Mouse (Mus musculus) limb, embryonic 10.5 days (tissue): Measurements from ENCODE around the gene Stk39. TPM values are rescaled to one million over a fixed set of nuclear protein-coding genes. Genes with fewer than 3 reads are reported as not detected.

Experiments
- DNase-seq: peaks from one replicate; pipeline ENCODE4 v3.0.0-alpha.2; 2017; ENCODE audit warnings: low spot score
- H3K27ac ChIP-seq: fragments of 300-500 bp; sonication (generic); 2 replicates; pipeline ENCODE4 v1.5.1; 2016; ENCODE audit warnings: mild to moderate bottlenecking
- H3K27me3 ChIP-seq: fragments of 300-500 bp; sonication (generic); 2 replicates; pipeline ENCODE4 v1.6.1; 2016; ENCODE audit warnings: low read depth, mild to moderate bottlenecking; ENCODE audit not compliant: poor library complexity, severe bottlenecking
- H3K36me3 ChIP-seq: fragments of 300-500 bp; sonication (generic); 2 replicates; pipeline ENCODE4 v1.6.1; 2016; ENCODE audit warnings: mild to moderate bottlenecking, moderate library complexity
- H3K4me1 ChIP-seq: fragments of 300-500 bp; sonication (generic); 2 replicates; pipeline ENCODE4 v1.6.1; 2016
- H3K4me3 ChIP-seq: fragments of 300-500 bp; sonication (generic); 2 replicates; pipeline ENCODE4 v1.5.1; 2016; ENCODE audit warnings: mild to moderate bottlenecking, moderate library complexity
- H3K9me3 ChIP-seq: fragments of 300-500 bp; sonication (generic); replicated peaks from 2 replicates; pipeline ENCODE4 v1.6.1; 2016; ENCODE audit warnings: mild to moderate bottlenecking
- WGBS: fragments of 180-500 bp; shearing (Covaris S2); methylation state at CpG from one replicate; pipeline ENCODE4 v1.1.7; 2016; 5-methylcytosine and 5-hydroxymethylcytosine counted together
- polyA plus RNA-seq: library from polyadenylated mRNA; unstranded; fragments of >200 nt; fragmentation: Nextera tagmentation; extraction: Ambion mirVana; gene quantifications from 2 replicates; pipeline ENCODE4 v1.2.1, GENCODE M21; 2016

Gene Stk39
- polyA plus RNA-seq, 1 experiment from 2014 or later, result 22.1 TPM

GRCm38 (mm10) chr2:68443141-68443540 lies 28.9 kb downstream of the Stk39 start:
- Histone ChIP-seq H3K36me3 (peaks cover 22% of the 10 kb centered on the region; the same call in 1 of the 2 replicates), H3K9me3 (no peaks in the 10 kb centered on the region), H3K4me1 (peaks cover 52% of the 10 kb centered on the region), H3K27ac (peak overlapping the region; percentile 81), H3K4me3 (no peak overlapping the region), H3K27me3 (no peaks in the 10 kb centered on the region)
- DNase-seq, result no peak
- 63% methylated on average over 6 of the region's 6 CpGs for WGBS

DNA sequence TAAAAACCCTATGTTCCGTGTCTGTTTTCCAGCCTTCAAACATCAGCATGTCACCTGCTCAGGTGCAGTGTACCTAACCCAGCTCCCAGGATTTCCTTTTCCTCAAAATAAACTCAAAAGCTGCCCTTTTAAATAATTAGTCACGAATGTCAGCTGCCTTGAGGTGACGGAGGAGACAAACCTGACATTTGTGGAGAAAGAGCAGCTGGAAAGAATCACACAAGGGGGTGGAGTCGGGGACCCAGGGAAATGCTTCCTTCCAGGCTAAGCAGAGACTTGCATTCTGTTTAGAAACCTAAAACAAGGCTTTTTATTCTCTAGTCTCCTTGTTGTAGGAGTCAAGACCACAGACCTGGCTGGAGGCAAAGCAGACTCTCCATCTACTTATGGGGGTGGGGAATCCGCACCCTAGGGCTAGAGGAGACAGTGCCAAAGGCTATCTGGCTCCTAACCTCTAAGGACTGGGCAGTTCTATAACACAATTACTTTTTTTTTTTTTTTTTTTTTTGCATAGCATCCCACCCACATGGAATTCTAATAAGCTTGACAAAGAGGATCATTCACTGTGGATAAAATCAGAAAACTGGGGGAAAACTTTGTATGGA lies 29.9 kb downstream of the Stk39 start:
- Histone ChIP-seq H3K27me3 (no peaks in the 10 kb centered on the region), H3K27ac (peak overlapping the region; percentile 81), H3K4me3 (0 out of 2 replicates have a peak overlapping the region, but pooled peaks have one; percentile 7), H3K36me3 (peaks cover 20% of the 10 kb centered on the region; the same call in 1 of the 2 replicates), H3K9me3 (no peaks in the 10 kb centered on the region), H3K4me1 (peaks cover 58% of the 10 kb centered on the region)
- DNase-seq, result peak; percentile 78
- WGBS, result 24% methylated on average over 5 of the region's 5 CpGs

- H3K27me3 ChIP-seq, result no peaks in the 10 kb centered on the region
- DNase-seq, result no peak
- H3K4me1 ChIP-seq, result peaks cover 77% of the 10 kb centered on the region
- H3K36me3 ChIP-seq, result 0 out of 2 replicates have a peak, but pooled peaks cover 5% of the 10 kb centered on the region
- H3K9me3 ChIP-seq, result no peaks in the 10 kb centered on the region
- H3K27ac ChIP-seq, result no peak overlapping the region
- WGBS, result 88% methylated on average over 9 of the region's 9 CpGs
- H3K4me3 ChIP-seq, result no peak overlapping the region
These were observed 32.5 kb downstream of the Stk39 start for GRCm38 (mm10) chr2:68439614-68440013.

- Histone ChIP-seq H3K9me3 (no peaks in the 10 kb centered on the region), H3K27me3 (no peaks in the 10 kb centered on the region), H3K27ac (no peak overlapping the region), H3K4me3 (no peak overlapping the region), H3K4me1 (peaks cover 71% of the 10 kb centered on the region), H3K36me3 (0 out of 2 replicates have a peak, but pooled peaks cover 5% of the 10 kb centered on the region)
- no peak for DNase-seq
- WGBS, result 78% methylated on average over 5 of the region's 5 CpGs
These were observed 34.1 kb downstream of the Stk39 start for GRCm38 (mm10) chr2:68437920-68438319.

- Histone ChIP-seq H3K9me3 (no peaks in the 10 kb centered on the region), H3K4me3 (no peak overlapping the region), H3K27me3 (no peaks in the 10 kb centered on the region), H3K27ac (no peak overlapping the region), H3K4me1 (peaks cover 64% of the 10 kb centered on the region), H3K36me3 (0 out of 2 replicates have a peak, but pooled peaks cover 5% of the 10 kb centered on the region)
- 90% methylated on average over 7 of the region's 7 CpGs for WGBS
- DNase-seq, result no peak
These were observed 34.9 kb downstream of the Stk39 start for GRCm38 (mm10) chr2:68437216-68437615.

DNA sequence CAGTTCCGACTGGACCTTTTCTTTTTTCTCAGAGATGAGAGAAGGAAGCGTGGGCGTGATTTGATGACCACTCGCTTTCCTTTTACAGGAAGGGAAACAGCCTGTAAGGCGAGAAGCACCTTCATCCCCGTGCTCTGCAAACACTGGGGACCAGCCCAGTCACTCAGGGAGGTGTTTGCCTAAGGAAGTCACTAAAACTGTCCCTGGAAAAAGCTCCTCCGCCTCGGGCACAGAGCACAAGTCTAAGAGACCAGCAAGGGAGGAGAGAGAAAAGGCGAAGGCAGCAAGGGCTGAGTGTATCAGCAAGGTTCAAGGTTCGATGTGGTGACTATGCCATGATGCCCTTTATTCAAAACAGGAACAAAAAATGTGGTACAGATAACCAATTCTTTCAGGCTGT lies 35.8 kb downstream of the Stk39 start:
- peak overlapping the region; percentile 19 for H3K4me3 ChIP-seq
- 0 out of 2 replicates have a peak overlapping the region, but pooled peaks have one; percentile 3 for H3K27ac ChIP-seq
- no peak for DNase-seq
- 27% methylated on average over 10 of the region's 10 CpGs for WGBS
- peaks cover 59% of the 10 kb centered on the region for H3K4me1 ChIP-seq
- 0 out of 2 replicates have a peak, but pooled peaks cover 5% of the 10 kb centered on the region for H3K36me3 ChIP-seq
- no peaks in the 10 kb centered on the region for H3K27me3 ChIP-seq
- no peaks in the 10 kb centered on the region for H3K9me3 ChIP-seq

DNA sequence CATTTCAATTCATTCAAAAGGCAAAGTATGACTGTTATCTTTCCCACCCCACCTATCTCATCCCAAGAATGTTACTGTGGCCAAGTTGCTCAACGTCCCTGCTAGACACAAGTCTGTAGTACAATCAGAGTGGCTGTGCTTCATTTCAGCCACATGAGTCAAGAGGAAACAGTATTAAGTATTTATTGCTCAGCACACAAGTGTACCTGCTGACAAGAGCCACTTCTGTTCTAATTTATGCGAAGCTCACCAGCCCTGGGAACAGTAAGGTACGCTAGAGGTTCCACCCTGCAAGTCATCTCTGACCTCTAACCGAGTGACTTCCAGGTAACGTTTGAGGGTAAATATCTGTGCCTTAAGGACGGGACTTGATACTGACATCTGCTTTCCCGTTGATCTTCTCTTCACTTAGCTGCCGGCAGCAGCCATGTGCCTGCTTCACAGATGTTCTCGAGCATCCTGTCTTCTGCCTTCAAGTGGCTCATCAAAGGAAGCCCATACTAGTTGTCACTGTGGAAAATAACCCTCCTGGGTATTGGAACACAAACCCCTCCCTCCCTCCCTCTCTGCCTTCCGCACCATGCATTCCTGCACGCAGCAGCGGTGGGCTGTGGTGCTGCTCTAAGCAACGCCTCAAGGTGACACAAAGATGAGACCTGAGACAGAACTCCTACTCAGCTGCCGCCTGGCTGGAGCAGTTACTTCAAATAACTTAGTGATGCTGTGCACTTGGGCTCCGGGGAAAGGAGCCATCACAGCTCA lies 36.4 kb downstream of the Stk39 start:
- H3K4me3 ChIP-seq, result peak overlapping the region; percentile 19
- DNase-seq, result peak; percentile 40
- H3K27ac ChIP-seq, result 0 out of 2 replicates have a peak overlapping the region, but pooled peaks have one; percentile 3

GRCm38 (mm10) chr2:68434997-68435396 lies 37.1 kb downstream of the Stk39 start:
- DNase-seq, result no peak
- peaks cover 56% of the 10 kb centered on the region for H3K4me1 ChIP-seq
- no peaks in the 10 kb centered on the region for H3K27me3 ChIP-seq
- H3K9me3 ChIP-seq, result no peaks in the 10 kb centered on the region
- 0 out of 2 replicates have a peak, but pooled peaks cover 5% of the 10 kb centered on the region for H3K36me3 ChIP-seq
- no peak overlapping the region for H3K27ac ChIP-seq
- H3K4me3 ChIP-seq, result no peak overlapping the region
- WGBS, result 25% methylated on average over 4 of the region's 4 CpGs

More for the DNA sequence above, 36.4 kb downstream of the Stk39 start:
- H3K9me3 ChIP-seq, result no peaks in the 10 kb centered on the region
- no peaks in the 10 kb centered on the region for H3K27me3 ChIP-seq
- H3K36me3 ChIP-seq, result 0 out of 2 replicates have a peak, but pooled peaks cover 5% of the 10 kb centered on the region
- 14% methylated on average over 15 of the region's 15 CpGs for WGBS
- H3K4me1 ChIP-seq, result peaks cover 58% of the 10 kb centered on the region

DNA sequence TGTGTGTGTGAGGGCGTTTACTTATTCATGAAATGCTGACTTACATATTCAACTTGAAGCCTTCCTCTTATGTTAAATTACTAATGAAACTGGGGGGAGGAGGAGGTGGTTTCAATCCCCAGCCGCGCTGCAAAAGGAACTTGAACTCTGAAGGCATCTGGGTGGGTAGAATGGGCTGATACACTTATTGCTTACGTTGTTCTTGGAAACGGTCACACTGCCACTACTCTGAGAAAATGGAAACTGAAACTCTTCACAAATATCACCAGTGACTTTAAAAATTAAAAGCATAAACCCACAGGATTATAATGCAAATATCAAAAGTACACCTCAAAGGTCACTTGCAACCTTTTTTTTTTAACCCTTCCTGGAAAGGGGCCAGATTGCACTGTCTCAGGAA lies 37.5 kb downstream of the Stk39 start:
- 54% methylated on average over 5 of the region's 5 CpGs for WGBS
- no peaks in the 10 kb centered on the region for H3K27me3 ChIP-seq
- no peak overlapping the region for H3K4me3 ChIP-seq
- H3K4me1 ChIP-seq, result peaks cover 59% of the 10 kb centered on the region
- H3K9me3 ChIP-seq, result no peaks in the 10 kb centered on the region
- 0 out of 2 replicates have a peak, but pooled peaks cover 5% of the 10 kb centered on the region for H3K36me3 ChIP-seq
- no peak for DNase-seq
- no peak overlapping the region for H3K27ac ChIP-seq

GRCm38 (mm10) chr2:68433736-68434312 lies 38.2 kb downstream of the Stk39 start:
- no peak for DNase-seq
- Histone ChIP-seq H3K27me3 (no peaks in the 10 kb centered on the region), H3K9me3 (no peaks in the 10 kb centered on the region), H3K4me3 (no peak overlapping the region), H3K36me3 (0 out of 2 replicates have a peak, but pooled peaks cover 5% of the 10 kb centered on the region), H3K4me1 (peaks cover 66% of the 10 kb centered on the region), H3K27ac (no peak overlapping the region)
- 86% methylated on average over 9 of the region's 9 CpGs for WGBS

DNA sequence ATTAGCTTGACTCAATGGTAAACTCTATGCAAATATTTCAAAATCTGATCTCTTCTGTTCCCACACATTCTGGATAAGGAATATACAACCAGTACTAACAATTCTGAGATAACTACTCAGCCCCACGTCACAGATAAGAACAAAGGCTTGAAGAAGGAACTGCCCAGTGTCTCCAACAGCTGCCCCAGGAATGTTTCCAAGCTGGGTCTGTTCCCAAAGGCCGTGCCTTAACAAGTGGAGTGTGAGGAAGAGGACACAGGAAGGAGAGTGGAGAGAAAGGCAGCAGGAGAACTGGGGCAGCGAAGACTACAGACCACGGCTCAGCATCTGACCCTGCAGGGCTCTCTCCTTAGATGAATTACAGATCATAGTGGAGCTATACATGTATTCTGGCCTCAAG lies 39.2 kb downstream of the Stk39 start:
- 63% methylated on average over 4 of the region's 4 CpGs for WGBS
- Histone ChIP-seq H3K9me3 (no peaks in the 10 kb centered on the region), H3K27me3 (no peaks in the 10 kb centered on the region), H3K36me3 (0 out of 2 replicates have a peak, but pooled peaks cover 1% of the 10 kb centered on the region), H3K27ac (no peak overlapping the region), H3K4me1 (peaks cover 63% of the 10 kb centered on the region), H3K4me3 (no peak overlapping the region)
- DNase-seq, result no peak

GRCm38 (mm10) chr2:68431024-68431962 lies 40.8 kb downstream of the Stk39 start:
- H3K4me3 ChIP-seq, result no peak overlapping the region
- no peaks in the 10 kb centered on the region for H3K27me3 ChIP-seq
- DNase-seq, result no peak
- peaks cover 57% of the 10 kb centered on the region for H3K4me1 ChIP-seq
- no peaks in the 10 kb centered on the region for H3K36me3 ChIP-seq
- H3K27ac ChIP-seq, result no peak overlapping the region
- 81% methylated on average over 14 of the region's 14 CpGs for WGBS
- H3K9me3 ChIP-seq, result no peaks in the 10 kb centered on the region
